Mouse (Mus musculus) right cerebral cortex, postnatal 10 days (tissue): ENCODE data around the gene Trpc4ap.
A peak's percentile ranks its signal among the peaks of the same experiment; 100 is the strongest.

Experiments
- DNase-seq, 2 experiments: peaks; one replicate each; pipeline ENCODE4 v3.0.0; 2021; ENCODE audit warnings: low spot score in 2 of 2

The Trpc4ap gene

GRCm38 (mm10) chr2:155694564-155694963, 2.4 kb upstream of the Trpc4ap start:
- DNase-seq = no peak

DNA sequence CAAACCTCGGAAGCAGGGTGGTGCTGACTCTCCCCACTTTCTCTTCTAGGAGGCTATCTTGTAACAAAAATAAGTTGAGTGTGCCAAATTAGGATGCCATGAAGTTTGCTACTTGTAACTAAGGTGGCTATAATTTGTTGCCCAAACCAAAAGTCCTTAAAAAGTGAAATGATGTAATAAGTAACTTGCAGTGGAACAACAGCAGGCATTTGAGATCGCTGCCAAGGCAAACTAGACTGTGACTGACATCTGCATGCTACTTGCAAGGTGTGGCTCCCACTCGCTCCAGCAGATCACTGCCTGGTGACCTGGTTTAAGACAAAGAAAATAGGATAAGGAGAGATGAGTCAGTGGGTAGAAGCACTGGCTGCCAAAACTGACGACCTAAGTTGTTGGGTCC, 952 bp upstream of the Trpc4ap start:
- no peak for DNase-seq

GRCm38 (mm10) chr2:155691336-155691722, 855 bp downstream of the Trpc4ap start:
- no peak for DNase-seq

DNA sequence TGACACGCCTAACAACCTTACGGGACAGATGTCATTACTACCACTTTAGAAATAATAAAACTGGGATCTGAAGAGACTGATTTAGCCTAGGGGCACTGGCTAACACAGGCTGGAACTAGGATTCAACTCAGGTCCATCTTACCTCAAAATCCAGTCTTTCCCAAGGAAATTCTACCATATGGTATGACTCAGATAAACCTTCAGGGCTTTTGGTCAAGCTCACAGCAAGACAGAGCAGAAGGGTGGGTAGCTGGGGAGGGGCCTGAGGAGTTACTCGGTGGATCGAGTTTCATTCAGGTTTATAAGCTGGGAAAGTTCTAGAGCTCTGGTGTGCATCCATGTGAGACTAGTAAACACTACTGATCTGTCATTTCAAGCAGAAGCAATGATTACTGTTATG, 3.0 kb downstream of the Trpc4ap start:
- DNase-seq = no peak

- DNase-seq = no peak
Measured at GRCm38 (mm10) chr2:155687746-155688145, 4.4 kb downstream of the Trpc4ap start.

DNA sequence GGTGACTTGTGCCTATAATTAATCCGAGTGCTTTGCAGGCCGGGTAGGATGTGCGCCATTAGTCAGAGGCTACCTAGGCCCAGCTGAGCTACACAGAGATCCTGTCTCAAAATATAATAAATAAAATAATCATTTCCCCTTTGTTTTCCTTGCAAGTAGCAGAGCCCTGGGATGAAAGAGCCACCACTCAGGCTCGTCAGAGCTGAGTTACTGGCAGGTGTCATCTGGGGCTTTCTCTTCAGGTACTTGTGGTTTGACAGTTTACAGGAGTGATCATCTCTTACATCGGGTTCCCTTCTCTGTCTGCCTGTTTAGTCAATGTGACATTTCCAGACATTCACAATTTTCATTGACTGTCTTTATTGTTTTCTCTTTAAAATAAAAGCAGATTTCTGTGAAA, 5.6 kb downstream of the Trpc4ap start:
- no peak for DNase-seq

DNA sequence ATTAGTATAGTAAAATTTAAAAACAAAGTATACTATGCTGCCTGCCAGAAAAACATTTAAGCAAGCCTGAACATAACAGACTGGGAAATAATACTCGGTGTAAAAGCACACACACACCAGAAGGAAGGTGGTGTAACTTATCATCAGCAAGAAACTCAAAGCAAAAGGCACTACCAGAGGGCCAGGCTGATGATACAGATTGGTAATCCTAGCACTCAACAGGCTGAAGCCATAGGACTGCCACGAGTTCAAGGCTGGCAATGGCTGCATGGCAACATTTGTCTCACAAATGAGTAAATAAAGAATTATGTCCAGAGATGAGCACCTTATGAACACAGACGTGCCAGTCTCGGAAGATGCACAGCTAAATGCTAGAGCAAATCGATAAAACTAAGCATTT, 8.4 kb downstream of the Trpc4ap start:
- DNase-seq = no peak

GRCm38 (mm10) chr2:155683137-155683536, 9.0 kb downstream of the Trpc4ap start:
- DNase-seq = no peak

- DNase-seq = no peak
Measured at GRCm38 (mm10) chr2:155681874-155682273, 10.3 kb downstream of the Trpc4ap start.

DNA sequence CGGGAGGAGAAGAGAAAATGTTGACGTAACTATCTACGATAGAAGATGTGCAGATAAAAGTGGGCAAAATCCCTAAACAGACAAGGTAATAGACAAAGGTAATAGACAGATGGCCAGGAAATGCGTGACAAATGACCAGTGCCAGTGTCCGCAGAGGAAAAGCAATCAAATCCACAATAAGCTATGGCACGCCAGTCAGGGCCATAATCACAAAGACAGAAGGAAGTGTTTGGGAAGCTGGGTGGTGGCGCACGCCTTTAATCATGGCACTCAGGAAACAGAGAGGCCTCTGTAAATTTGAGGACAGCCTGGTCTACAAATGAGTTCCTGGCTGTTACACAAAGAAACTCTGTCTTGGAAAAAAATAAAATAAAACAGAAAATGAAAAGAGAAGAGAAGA, 11.0 kb downstream of the Trpc4ap start:
- no peak for DNase-seq

GRCm38 (mm10) chr2:155680591-155680990, 11.6 kb downstream of the Trpc4ap start:
- no peak for DNase-seq

GRCm38 (mm10) chr2:155679586-155680110, 12.5 kb downstream of the Trpc4ap start:
- no peak for DNase-seq

- DNase-seq = no peak
Measured at GRCm38 (mm10) chr2:155675118-155675517, 17.1 kb downstream of the Trpc4ap start.

DNA sequence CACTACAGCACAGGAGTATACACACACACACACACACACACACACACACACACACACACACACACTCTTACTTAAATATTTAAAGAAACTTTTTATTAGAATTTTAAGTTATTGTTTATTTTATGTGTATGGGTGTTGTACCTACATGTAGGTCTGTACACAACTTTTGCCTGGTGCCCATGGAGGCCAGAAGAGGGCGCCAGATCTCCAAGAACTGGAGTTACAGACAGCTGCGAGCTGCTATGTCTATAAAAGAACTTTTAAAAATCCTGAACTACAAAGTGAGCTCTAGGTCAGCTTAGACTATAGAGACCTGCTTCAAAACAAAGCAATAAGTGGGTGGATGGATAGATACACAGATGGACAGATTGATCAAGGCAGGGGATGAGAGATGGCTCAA, 18.6 kb downstream of the Trpc4ap start:
- DNase-seq = peak; percentile 57 to 71

- no peak for DNase-seq
Measured at GRCm38 (mm10) chr2:155671236-155671635, 20.9 kb downstream of the Trpc4ap start.

DNA sequence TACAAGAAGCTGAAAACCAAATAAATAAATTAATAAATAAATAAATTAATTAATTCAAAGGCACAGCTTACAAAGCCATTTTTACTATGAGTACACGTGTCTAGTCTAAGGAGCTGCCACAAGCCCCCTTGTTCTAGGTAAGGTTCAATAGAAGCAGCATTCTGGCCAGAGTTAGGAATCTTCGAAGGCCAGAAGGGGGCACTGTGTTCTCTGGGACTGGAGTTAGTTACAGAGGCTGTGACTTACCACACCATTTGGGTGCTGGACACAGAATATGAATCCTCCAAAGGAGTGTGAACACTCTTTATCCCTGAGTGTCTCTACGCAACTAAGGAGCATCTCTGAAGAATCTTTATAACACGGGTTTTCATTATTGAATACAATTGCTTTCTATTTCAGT, 23.7 kb downstream of the Trpc4ap start:
- no peak for DNase-seq

DNA sequence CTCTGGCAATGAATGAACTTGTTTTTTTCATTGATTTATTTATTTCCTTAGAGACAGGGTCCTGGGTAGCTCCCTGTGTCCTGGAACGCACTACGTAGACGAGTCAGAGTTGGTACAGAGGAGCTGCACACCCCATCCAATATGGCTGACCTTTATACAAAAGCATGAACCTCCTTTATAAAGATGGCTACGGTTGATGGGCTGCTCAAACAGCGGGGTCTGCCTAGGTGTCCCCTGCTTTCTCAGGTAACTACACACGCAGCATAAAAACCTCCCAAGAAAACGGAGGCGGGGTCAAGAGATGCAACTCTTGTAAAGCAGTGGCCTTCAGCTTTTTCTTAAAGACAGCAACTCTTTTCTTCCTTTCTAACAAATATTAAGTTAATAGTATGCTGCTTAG, 24.3 kb downstream of the Trpc4ap start:
- no peak for DNase-seq

DNA sequence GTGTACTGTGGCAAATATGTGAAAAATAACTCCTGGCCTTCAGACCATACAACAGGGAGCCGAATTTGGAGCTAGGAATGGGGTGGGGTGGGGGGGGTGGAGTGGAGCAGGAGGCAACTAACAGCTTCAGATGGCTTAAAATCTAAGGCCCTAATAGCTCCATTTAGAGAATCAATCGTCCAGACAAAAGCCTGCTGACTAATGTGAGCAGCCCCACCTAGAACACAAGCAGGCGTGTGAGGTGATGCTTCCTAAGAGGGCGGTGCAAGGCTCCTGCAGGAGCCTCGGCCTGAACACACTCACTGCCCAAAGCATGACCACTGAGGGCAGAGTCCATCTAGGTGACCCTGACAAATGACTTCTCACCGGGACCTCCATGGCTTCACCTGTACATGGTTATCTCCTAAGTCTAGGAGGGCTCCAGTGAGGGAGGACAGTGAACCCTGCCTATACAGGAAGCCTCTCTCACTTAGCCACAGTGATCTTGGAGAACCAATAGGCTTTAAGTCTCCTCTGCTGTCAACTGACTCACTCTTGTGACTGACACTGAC, 28.2 kb downstream of the Trpc4ap start:
- no peak for DNase-seq

DNA sequence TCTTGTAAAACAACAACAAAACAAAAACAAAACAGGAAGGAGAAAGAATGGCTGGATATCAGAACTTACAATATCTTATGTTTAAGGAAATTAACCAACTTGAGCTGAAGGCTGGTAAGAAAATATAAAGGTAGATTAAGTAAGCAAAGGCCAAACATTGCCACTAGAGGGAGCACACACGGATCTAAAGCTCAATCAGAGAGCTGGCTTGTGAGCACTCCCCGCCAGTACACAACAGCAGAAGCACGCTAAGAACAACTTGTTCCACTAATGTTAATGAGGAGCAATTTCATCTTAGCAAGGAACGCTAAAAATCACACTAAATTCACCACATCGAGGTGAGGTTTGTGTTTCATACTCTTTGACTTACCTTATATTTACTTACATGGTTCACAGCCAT, 29.1 kb downstream of the Trpc4ap start:
- DNase-seq = peak; percentile 57 to 75

DNA sequence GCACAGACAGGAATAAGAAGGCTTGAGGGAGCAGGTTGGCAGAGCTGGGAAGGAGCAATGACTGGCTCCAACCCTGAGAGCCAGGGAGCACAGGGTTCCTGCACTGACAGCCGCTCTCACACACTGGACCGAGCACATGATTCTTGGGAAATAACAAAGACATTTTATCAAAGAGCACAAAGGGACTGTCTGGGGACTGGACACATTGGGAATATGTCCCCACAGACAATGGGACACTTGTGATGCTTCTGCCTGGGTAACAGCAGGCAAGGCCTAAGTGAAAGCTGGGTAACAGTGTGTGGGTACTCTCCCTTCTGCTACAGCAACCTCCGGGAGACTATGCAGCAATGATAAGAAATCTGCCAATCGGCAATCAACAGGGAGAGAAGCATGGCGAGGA, 29.8 kb downstream of the Trpc4ap start:
- DNase-seq = no peak

- no peak for DNase-seq
Measured at GRCm38 (mm10) chr2:155655759-155656372, 36.3 kb downstream of the Trpc4ap start.

DNA sequence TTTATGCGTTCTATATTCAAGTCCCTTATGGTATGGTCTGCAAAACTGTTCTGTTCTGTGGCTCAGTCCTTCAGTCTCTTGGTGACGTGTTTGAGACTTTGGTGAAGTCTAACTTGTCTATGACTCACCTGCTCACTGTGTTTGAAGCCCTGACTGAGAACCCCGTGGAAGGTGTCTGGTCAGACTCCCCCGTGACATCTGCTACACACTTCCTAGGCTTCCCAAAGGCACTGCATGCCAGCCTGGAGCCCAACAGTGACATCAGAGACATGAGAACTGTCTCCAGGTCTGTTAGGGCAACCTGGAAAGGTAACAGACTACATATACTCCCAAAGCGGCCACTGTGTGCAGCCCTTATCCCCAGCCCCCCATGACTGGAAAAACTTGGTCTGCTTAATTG, 39.6 kb downstream of the Trpc4ap start:
- no peak for DNase-seq

DNA sequence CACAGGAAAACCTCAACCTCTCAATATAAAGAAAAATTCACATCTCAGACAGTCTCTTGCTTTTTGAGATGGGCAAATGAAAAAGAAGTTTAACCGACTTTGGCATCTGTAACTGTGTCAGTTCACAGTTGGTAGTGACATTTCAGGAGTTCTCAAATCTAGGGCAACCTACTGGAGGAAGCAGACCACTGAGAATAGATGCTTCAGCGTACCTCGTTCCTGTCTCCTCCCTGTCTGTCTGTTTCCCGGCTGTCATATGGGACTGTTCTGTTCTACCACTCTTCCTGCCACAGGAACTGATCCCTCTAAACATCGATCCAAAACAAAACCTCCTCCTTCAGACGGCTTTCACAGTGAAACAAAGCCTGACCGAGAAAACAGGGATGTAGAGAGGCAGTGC, 46.4 kb downstream of the Trpc4ap start:
- DNase-seq = no peak
